Mouse (Mus musculus) right cerebral cortex, postnatal 10 days (tissue): ENCODE measurements at regions not wholly inside any gene's neighbourhood (a gene's known extent, or its start where the extent isn't known, plus 50 kb on each side); places are given as distances from the start of the nearest gene placed in this dataset.

Experiments used
- DNase-seq, 2 experiments: peaks; one replicate each; pipeline ENCODE4 v3.0.0; 2021; ENCODE audit warnings: low spot score in 2 of 2

DNA sequence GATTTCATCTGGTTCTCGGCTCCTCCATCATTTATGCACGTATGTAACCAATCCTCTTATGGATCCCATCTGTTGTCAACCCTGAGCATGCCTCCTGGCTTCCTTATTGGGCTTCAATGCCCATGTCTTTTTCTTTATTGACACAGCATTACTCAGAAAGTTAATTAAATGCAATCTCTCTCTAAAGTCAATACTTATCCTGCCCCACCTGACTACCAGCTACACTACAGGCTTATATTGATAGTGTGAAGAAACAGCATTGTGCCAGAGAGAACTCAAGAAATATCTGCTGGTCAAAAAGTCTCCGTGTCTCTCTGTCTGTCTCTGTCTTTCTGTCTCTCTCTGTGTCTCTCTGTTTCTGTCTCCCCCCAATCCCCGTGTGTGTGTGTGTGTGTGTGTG, 194.7 kb upstream of the Rfx3 start:
- DNase-seq = no peak

DNA sequence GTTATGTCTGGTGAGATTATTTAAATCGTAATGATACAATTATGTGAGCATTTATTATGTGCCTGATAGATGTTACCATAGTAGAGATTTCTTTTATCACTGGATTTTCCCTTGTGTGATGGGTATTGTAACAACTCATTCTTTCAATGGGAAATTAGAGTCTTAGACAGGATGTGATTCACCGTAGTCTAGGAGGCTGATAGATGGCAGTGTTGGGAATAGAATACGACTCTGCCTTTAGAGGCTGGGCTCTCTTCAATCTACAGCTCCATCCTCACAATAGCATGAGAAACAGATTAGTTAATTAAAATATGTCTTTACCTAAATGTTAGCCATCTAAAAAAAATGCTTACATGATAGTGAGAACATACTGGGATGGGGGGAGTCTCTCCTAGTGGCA, 192.8 kb upstream of the Rfx3 start:
- no peak for DNase-seq

DNA sequence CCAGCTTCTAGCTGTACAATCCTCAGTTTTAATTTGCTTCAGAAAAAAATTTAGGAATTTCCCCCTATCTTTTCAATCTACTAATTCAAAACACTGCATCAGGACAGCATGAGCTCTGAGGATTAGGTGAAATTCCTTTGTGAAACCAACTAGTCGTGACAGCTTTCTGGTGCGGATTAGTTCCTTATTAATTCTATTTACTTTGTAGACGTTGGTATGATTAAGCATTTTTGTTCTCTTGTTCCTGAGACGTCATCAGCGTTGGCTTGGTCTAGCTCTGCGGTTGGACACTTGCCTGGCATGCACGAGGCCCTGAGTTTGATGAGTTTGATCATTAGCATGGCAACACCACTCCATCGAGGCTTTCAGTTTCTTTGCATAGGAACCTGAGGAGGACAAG, 188.4 kb upstream of the Rfx3 start:
- no peak for DNase-seq

DNA sequence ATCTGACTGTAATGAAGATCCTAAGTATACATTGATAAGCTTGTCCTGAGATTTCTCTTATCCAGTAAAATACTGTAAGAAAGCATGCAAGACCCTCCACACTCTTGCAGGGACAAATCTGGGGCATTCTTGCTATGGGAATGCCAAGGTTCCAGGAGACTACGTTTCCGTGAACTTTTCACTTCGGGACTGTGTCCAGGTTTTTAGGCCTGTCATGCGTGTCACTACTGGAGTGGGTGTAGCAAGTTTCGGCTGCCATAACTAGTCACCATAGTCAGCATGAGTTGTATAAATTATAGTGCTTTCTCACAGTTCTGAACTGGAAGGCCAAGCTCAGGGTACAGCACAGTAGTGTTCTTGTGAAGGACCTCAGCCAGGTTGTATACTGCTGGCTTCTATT, 185.9 kb upstream of the Rfx3 start:
- DNase-seq = no peak

DNA sequence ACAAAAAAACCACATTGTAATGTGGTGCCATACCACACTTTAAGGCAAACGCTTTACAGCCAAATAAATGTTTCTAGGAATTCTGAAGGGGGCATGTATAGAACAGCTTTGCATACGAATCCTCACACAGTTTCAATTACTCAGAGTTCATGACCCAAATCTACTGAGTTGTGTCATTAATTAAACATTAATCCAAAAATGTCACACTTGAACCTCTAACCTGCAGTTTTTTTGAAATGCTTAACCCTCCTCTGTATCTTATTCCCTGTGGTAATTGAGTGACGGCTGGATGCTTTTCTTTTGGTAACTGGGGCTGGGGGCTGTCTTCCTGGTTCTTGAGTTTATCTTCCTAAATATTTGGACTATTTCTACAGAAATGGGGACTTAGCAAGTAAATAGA, 181.3 kb upstream of the Rfx3 start:
- DNase-seq = no peak

DNA sequence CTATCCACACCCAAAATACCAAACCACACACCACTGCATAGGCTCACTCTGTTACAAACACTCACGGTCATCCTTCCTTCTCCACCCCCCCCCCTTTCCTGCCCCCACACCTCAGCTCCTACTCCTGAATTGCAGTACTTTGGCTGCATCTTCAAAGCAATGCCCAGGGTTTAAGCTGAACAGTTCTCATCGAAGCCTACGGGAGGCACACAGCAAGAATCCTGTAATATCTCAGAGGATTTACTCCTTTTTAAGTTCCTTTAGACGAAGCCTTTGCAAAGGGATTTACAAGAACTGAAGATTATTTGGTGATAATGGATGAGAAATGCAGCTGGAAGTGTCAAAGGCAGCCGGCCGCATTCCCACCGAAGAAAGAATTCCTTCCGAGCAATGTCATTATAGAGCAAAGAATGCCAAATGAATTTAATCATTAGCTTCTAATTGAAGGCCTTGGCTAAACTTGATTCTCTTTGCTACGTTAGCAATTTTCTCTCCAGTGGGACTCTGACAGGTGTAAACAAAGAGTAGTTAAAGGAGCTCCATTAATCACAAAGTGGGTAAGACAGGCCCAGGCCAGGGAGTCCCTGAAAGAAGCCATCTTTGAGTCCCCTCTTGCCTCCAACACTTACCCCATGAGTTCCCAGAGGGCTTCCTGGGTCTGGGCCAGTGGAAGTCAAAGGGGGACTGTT, 180.6 kb upstream of the Rfx3 start:
- DNase-seq = no peak

DNA sequence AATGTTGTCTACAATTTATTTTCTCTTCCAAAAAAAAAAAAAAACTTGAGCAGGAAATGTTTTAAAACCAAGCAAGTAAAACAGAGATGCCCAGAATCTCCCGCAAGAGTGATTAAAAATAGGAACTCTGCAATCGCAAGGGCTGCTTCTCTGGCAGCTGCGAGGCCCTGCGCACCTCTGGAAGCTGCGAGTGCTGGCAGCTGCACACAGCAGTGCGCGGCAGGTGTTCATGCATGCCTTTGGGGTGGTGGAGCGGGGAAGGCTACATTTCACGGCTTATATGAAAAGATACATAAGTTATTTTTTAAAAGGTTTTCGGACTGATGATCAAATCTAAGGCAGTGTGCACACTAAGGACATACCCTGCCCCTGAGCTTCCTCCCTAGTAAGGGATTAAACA, 179.3 kb upstream of the Rfx3 start:
- DNase-seq = peak in 1 of 2 experiments; percentile 29

DNA sequence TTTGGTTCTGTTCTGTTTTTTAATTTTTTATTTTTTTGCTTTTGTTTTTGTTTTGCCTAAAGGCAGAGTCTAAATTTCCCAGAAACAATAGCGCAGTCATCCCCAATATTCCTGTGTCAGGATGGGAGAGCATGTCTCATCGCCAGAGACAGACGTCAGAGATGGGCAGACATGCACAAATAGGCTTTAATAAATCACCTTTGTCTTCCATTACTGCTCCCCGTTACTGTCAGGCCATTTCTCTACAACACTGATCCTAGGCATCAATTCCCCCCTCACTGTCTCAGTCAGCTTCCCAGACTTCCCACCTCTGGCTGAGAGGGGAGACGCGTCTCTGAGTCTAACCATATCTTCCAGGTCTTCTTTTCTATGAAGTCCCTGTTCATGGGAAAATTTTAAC, 177.4 kb upstream of the Rfx3 start:
- DNase-seq = no peak

DNA sequence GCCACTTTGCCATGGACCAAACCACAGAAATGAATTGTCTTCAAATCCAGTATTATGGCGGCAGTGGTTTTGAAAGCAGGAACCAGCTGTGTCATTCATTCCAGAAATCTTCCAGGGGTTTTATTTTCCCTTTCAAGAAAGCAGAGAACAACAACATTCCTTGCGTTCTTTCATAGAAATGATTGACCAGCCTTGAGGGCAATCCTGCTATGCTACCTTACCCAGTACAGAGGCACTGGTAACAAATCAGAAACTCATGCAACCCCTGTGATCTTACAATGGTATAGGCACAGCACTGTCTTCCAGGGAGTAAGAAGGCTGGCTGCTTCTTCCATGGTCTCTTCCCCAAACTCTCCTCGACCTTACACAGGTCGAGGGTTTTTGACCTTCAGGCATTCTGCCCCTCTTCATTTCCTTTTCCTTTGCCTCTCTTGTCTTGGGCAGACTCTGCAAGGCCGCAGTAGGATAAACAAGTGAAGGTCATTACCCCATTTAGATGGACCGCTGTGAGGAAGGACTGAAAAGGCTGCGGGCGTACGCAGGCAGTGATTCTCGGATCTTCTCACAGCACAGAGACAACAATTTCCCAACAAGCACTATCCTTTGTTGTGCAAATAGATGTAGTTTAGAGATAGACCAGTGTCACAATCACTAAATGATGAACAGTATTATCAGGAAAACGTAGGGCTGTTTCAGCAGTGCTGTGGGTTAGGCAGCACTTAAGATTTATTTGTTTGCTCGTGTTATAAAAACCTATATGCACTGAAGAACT, 171.6 kb upstream of the Rfx3 start:
- no peak for DNase-seq

DNA sequence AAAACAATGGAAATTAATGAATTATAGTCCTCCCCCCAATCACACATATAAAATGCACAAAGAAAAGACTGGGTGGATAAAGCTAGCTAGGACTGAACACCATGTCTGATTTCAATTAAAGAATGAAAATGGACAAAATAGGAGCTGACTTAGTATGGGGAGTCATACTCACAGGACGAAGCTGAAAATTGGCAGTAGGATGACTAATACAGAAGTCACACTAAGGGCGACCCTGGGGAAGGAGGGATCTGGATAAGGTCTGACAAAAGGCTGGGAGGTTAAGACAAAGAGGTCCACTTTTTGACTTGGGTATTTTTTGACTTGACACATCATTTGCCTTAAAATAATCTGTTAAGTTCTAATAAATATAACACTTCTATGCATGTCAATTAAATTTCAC, 170.2 kb upstream of the Rfx3 start:
- no peak for DNase-seq

DNA sequence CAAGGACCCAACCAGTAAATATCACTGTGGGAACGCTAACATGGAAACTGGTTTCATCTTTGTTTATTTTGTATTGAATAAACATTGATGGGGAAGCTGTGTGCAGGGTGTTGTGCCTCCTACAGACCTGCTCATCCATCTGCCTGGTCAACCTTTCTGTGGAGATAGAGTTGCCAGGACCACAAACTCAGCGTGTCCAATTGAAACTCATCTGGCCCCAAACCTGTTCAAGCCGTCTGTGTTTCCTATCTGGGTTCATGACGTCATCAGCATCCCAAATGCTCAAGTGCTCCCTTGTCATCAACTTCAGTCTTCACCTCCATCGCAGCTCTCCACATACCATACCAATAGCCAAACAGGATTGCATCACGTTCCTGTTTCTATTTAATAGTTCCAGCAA, 167.1 kb upstream of the Rfx3 start:
- DNase-seq = no peak

DNA sequence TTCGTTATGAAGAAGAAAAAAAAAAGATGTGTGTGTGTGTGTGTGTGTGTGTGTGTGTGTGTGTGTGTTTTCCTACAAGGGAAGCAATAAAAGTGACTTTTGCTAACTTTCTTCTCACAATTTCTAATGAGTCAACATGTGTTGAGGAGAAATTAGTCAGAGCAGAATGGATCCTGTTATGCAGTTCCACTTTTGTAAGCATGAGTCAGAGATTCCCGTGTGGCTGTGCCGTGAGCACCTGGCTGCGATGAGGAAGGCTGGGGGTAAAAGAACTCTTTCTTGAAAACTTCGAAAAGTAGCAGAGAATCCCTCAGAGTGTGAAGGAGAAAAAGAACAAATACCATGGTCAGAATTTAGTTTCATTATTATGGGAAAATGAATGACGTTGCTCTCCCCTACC, 165.9 kb upstream of the Rfx3 start:
- no peak for DNase-seq

DNA sequence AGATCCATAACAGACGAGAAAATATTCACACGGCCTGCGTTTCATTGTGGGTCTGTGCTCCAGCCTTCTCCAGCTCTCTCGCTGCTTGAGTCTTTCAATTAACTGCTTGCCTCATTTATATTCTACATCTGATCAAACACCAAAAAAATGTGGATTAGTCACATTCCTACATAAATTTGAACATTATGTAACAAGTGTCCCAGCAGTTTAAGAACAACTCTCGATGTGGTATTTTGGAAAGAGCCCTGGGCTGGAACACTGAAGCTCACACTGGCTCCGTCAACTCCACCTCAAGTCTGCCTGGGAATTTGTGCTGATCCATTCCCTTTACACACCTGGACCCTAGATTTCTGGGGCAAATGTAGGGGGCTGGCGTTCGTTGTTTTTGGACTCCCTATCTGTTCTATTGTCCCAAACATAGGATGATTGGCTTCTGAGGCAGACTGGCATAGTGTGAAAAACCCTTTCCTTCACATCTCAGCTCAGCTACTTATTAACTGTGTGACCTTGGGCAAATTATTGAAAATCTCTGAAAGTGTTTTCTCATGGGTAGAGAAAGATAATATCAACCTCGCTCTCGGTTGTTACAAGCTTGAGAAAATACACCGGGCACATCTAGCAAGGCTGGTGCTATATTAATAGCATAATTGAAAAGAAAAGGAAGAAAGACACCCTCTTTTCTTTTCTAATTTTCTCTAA, 161.0 kb upstream of the Rfx3 start:
- no peak for DNase-seq

DNA sequence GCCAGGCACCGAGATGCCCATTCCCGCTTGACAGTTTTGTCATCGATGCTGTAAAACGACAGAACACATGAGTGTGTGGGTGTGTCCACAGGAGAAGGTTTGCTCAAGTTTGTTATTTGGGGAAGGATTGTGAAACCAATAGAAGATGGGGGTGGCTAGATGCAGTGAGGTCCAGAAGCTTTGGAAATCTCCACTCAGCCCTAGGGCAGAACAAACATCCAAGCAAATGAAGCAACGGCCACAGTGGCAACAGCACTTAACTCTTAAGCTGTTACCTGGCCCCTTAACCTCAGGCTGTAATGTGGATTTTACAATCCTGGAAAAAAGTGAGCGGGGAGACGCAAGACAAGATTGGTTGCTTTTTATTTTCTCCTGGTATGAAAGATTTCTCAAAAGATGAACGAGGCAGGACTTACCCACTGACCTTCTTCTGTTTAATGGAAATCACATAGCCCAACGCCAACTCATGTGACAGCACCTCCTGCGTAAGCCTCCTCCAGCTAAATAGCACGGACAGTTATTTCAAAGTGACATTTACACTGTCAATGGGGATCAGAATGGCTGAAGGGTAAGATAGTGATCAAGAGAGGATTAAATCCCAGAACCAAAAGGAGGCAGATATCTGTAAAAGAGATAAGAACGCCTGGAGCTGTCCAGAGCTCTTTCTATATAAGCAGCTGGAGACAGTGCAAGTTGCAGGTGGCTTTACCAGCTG, 156.6 kb upstream of the Rfx3 start:
- DNase-seq = no peak

DNA sequence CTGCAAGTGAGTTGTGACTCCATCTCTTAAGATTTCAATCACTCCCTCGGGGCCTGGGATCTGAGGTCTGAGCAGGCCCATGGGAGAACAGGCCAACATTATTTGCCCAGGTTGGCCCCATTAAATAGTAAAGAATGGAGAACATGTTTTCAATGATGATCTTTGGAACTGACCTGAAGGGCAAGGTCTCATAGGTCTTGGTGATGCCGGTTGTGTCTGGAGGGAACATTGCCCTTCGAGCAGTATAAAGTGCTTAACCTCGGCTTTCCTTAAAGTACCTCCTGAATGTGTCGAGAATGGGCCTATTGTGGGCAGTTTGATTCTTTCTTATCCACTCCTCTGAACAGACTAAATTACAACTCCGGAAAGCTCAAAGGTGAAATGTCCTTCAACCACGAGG, 155.7 kb upstream of the Rfx3 start:
- no peak for DNase-seq

DNA sequence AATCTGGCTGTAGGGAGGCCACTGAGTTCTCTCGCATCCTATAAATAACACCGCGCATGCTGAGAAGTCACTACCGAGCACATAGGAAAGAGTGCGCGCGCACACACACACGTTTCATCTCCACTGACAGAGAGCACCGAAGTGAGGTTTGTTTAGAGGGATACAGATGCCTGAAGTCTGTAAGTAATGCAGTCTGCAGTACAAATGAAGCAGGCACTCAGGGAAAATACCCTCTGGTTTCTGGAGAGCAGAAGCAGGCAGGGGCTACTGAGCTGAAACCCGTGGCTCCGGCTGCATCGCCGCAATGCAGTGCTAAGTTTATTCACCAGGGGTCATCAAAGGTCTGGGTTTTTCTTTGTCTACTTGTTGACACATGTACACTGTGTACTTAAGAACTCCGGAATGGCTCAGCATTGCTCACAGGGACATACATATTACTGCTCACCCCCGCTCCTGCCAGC, 155.0 kb upstream of the Rfx3 start:
- peak; percentile 76 to 81 for DNase-seq

DNA sequence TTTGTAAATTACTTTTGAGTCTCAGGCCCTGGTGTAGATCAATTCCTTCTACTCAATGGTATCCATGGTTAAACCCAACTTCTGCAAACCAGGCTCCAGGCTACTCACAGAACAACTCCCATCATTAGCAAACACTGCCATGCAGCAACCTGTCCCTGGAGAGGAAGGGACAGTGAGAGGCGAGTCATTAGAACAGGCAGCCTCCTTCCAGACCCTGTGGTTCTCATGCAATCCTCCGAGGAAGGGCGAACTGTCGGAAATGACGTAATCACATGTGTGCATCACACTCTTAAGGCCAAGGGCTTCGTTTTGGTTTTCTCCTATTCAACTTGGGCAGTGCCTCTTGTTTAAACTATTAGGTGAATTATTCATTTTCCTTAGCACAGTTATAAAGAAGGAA, 152.2 kb upstream of the Rfx3 start:
- DNase-seq = no peak

DNA sequence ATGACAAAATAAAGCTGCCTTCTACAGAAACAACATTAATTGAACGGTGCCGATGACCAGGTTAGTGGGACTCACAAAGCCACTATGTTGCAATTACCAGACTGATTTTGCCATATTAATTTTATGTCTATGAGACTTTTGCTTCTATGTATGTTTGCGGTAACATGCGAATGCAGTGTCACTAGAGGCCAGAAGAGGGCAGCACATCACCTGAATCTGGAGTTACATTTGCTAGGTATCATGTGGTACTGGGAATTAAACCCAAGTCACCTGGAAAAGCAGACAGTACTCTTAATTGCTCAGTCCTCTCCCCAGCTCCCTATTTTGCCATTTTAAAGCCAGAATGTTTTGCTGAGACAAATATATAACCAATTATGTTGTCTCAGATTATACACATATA, 149.6 kb upstream of the Rfx3 start:
- no peak for DNase-seq

DNA sequence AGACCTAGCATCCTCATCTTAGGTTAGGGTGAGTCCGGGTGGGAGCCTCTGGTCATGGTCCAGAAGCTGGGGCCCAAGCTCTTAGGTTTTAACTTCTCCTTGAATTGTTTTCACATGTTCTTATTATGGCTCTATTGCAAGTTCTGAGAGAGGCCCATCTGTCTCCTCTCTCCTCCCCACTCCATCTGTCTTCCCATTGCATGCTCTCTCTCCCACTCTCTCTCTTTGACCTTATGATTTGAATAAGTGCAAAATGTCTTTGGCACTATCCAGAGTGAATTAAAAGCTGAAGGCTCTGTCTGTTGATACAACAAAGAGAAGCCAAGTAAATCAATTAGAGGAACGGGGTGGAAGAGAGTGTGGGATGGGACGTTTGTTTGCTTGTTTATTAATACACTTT, 146.2 kb upstream of the Rfx3 start:
- no peak for DNase-seq

DNA sequence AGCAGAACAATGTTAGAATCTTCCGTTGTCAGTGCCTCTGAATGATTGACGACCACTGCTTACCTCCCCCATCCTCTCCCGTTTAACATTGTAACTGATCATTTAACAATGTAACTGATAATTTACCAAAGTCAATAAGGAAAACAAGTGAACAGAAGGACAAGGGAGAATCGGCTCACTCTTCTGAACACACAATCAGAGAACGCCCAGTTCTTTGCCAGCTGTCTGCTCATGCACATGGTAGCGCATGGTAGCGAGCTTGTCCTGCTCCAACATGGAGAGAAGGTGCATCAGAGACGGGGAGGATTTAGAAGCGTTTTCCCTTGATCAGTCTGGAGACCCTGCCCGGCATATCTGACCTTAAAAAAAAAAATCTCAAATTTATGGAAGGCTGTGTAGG, 126.6 kb upstream of the Rfx3 start:
- no peak for DNase-seq

DNA sequence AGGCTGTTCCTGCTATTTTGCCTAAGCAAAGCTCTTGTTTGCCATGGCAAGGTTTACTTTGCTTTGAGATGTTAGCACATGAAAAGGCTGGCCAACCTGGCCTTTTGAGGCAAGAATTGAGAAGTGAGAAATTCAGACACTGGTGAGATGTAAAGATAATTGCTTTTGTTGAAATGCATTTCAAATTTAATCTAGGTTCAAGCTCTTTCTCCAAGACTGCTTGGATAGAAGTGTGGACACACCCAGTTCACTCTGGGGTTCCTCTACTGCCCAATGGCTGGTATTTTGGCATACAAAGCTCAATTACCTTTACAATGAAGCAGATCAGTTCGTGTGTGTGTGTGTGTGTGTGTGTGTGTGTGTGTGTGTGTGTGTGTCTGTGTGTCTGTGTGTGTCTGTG, 123.8 kb upstream of the Rfx3 start:
- DNase-seq = no peak
